25 mouse cellular contexts compared by ENCODE assay signal in the genomic region with DNA sequence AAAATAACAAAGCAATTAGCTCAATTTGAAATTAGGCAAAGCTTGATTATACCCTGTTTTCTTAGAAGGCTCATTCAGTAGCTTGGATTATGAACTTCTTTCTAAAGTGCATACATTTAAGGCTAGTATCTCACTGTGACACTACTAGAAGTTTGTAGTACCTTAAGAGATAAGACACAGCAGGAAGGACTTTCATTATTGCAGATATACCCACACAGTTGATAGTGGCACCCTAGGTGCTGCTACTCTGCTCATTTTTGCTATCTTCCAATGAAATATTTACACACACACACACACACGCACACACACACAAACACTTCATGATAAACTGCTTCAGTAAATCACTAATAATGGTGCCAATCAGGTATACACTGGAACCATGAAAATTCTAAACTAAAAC.
"Had no signal": no experiment of that assay in that cellular context is flagged by ENCODE, and none has a peak within 500 bp of the region (broad histone marks: within the 10 kb centered on the region; RNA-seq: fewer than 3 reads in every experiment).

No protein-coding gene starts in this region.

- DNase-seq: cerebellum, adult 9-10 months; cerebellum, adult 9-11 months; cerebellum, postnatal 10 days; cerebellum, postnatal 14 days; cerebellum, postnatal 25 days; cerebellum, postnatal 36 days; embryo, embryonic 11 days; forebrain, postnatal 0 days; gastrocnemius, adult 2 months; gastrocnemius, postnatal 10 days; gastrocnemius, postnatal 14 days; gastrocnemius, postnatal 25 days; gastrocnemius, postnatal 36 days; heart, adult 11 months; heart, adult 18-20 months; heart, adult 2 months had no signal

- H3K36me3 ChIP-seq: embryonic facial prominence, embryonic 10.5 days; embryonic facial prominence, embryonic 12.5 days; embryonic facial prominence, embryonic 13.5 days; embryonic facial prominence, embryonic 15.5 days; forebrain, embryonic 10.5 days; forebrain, embryonic 12.5 days; forebrain, embryonic 15.5 days had no signal

- H3K4me3 ChIP-seq: embryonic facial prominence, embryonic 10.5 days; embryonic facial prominence, embryonic 12.5 days; embryonic facial prominence, embryonic 13.5 days; embryonic facial prominence, embryonic 15.5 days; erythroblast, embryonic 14.5 days; forebrain, embryonic 10.5 days; forebrain, embryonic 12.5 days; forebrain, embryonic 13.5 days; forebrain, embryonic 15.5 days; gastrocnemius, adult 2 months; heart, adult 2 months had no signal

- H3K9me3 ChIP-seq: embryonic facial prominence, embryonic 10.5 days; embryonic facial prominence, embryonic 12.5 days; embryonic facial prominence, embryonic 13.5 days; embryonic facial prominence, embryonic 15.5 days; forebrain, embryonic 10.5 days; forebrain, embryonic 12.5 days; forebrain, embryonic 13.5 days; forebrain, embryonic 15.5 days had no signal

- H3K9ac ChIP-seq: embryonic facial prominence, embryonic 12.5 days; embryonic facial prominence, embryonic 13.5 days; embryonic facial prominence, embryonic 15.5 days; forebrain, embryonic 12.5 days; forebrain, embryonic 13.5 days; forebrain, embryonic 15.5 days; forebrain, postnatal 0 days had no signal

- H3K27me3 ChIP-seq: embryonic facial prominence, embryonic 12.5 days; embryonic facial prominence, embryonic 13.5 days; embryonic facial prominence, embryonic 15.5 days; forebrain, embryonic 12.5 days; forebrain, embryonic 13.5 days; forebrain, embryonic 15.5 days had no signal

- H3K4me1 ChIP-seq: embryonic facial prominence, embryonic 10.5 days; embryonic facial prominence, embryonic 12.5 days; embryonic facial prominence, embryonic 13.5 days; embryonic facial prominence, embryonic 15.5 days; forebrain, embryonic 10.5 days; forebrain, embryonic 12.5 days; forebrain, embryonic 13.5 days; forebrain, embryonic 15.5 days had no signal

- H3K27ac ChIP-seq: embryonic facial prominence, embryonic 10.5 days; embryonic facial prominence, embryonic 12.5 days; embryonic facial prominence, embryonic 13.5 days; embryonic facial prominence, embryonic 15.5 days; forebrain, embryonic 10.5 days; forebrain, embryonic 12.5 days; forebrain, embryonic 13.5 days; forebrain, embryonic 15.5 days; gastrocnemius, adult 2 months; heart, adult 2 months had no signal
